Mouse (Mus musculus): Measurements from ENCODE around the gene Tfcp2.

DNA sequence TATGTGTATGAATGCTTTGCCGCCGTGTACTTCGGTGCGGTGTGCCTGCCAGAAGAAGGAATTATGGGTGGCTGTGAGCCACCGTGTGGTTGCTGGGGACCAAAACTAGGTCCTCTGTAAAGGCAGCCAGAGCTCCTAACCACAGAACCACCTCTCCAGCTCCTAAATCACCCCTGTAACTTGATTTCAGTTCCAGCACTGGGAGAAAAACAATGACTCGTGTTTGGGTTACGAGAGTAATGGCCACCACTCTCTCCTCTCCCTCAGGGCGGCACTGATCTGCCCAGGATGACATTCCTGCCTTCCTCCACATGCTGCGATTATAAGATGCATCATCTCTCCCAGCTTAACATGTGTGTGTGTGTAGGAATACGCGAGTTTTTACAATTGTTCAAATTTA is 41.7 kb downstream of the Tfcp2 start:
- TF ChIP-seq CTCF (IDR thresholded peaks at IDR 0.05; ENCODE audit: low read depth) (no peak), EP300 (IDR thresholded peaks at IDR 0.05; ENCODE audit: low read depth) (no peak)

Measured in heart, postnatal 0 days (tissue).